Mouse (Mus musculus) layer of hippocampus, adult 9-11 months (tissue): ENCODE data around the gene Tmprss11b.

Experiments used
- DNase-seq: peaks from one replicate; pipeline ENCODE4 v3.0.0; 2022

The Tmprss11b gene

DNA sequence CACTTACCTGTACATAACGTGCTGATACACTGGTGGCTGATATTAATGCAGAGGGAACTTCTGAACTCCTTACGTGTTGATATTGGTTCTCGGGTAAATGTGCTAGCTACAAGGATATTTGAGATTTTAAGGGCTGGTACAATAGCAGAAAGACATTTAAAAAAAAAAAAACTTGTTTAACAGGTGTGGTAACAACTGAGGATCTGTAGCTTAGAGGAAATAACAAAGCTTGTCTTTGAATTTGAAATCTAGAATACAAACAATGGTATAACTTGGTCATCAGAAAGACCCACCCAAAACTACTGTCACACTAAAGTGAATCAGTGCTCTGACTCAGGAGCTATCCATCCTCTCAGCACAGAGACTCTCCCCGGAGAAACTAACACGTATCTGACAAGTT lies at the start of gene Tmprss11b:
Gene Tmprss11b, minus strand, starts transcription at position 101 of the 400 bp plus-strand sequence.
- DNase-seq: no peak

DNA sequence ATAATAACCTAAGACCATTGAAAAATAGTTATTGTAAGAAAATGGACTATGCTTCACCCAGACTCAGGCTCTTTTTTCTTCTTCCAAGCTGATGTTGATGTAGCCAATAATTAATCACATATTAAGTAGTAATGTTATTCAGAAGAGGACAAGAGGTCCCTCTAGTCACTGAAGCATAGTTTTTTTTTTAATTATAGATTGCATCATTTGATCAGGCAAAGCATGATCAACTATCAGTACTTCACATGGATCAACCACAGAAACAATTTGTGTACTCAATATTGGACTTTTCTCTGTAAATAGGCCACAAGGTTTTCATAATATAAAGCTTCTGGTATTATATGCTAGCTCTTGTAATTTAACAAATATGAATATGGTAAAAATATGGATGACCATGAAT lies 48.9 kb upstream of the Tmprss11b start:
- no peak for DNase-seq

DNA sequence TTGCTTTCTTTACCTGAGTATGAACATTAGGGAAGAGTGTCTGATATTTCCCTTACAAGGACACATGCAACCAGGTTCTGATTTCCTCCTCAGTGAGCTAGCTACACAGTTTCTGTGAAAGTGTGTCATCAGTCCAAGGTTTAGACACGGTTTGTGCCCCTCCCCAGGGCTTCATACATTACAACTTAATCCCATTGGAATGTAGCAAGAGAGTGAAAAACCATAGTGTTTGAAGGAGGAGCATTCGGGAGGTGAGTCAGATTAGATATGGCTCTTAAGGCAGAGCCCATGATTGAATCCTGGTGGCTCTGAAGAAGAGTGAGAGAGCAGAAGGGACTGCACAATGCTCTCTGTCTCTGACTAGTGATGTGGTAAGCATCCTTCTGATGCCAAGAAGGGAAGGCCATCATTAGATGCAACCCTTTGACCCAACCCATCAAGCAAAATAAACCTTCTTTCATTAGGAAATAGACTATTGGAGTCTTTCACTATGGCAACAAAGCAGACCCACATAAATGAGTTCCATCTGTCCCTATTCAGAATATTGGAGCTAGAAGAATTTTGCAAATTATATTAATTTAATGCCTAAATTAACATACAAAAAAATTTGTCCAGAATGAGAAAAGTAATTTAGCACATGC lies 46.8 kb upstream of the Tmprss11b start:
- peak; percentile 27 for DNase-seq

GRCm38 (mm10) chr5:86714967-86715366 lies 38.8 kb upstream of the Tmprss11b start:
- no peak for DNase-seq

DNA sequence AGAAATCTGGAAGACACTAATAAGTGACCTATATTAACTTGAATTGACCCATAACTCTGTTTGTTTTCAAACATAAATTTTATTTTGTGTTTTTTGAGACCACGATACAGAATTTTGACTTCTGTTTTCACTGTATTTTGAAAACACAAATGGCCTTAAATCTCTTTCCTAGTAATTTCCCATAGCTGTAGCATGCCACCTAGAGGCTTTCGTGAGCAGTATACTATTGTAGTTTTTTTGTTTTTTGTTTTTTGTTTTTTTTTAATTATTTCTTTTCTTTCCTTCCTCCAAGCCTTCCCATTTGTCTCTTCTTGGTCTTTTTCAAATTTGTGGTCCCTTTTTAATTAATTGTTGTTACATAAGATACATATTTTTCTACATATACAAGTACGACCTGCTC lies 28.8 kb upstream of the Tmprss11b start:
- no peak for DNase-seq

GRCm38 (mm10) chr5:86684667-86685066 lies 8.5 kb upstream of the Tmprss11b start:
- DNase-seq: peak; percentile 41

DNA sequence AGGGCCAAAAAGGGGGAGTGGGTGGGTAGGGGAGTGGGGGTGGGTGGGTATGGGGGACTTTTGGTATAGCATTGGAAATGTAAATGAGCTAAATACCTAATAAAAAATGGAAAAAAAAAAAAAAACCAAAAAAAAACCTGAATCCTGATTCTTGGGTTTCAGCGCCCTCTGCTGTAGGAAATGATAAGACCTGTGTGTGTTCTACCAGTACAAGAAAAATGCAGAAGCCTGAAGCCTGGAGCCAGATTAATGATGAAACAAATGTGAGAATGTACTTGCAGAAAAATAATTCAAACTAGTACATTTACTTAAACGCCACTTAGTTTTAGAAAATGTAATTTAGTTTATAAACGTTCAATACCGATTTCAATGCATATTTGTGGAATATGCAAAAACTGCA lies 27.0 kb downstream of the Tmprss11b start:
- peak; percentile 23 for DNase-seq

DNA sequence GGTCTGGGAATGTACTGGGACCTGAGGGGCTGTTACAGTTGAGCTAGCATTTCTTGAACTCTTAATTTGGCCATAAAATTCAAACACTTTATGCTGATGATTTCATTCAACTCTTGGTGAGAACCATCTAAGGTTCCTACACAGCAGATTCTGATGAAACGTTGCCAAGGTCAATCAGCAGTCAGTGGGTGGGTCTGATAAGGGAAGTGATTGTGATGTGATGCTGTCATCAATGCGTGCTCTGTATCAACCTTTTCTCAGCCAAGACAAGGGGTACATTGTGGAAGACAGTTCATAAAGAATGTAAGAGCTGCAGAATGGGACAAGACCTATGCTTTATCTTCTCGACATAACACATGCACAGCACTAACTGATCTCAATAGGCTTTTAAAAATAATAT lies 35.4 kb downstream of the Tmprss11b start:
- no peak for DNase-seq

DNA sequence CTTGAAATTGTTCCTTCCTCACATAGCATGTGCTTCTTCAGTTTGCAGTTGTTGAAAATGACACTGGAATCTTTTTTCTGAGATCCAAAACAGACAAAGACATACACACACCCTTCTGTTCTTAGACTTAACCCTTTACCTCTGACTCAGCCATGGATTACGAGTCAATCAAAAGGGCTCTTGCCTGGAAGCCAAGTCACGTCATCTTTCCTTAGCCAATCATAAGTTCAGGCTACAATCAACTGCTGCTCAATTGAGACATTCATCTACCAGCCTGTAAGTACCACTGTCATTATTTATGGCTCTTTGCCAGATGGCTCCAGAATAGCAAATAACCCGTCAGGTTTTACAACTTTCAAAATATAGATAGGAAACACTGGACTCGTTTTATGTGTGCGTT lies 43.8 kb downstream of the Tmprss11b start, which contains the start of gene Tmprss11f:
Gene Tmprss11f, minus strand, starts transcription at position 101 of the 400 bp plus-strand sequence.
- DNase-seq: no peak

- no peak for DNase-seq
Measured at GRCm38 (mm10) chr5:86630700-86631099, 45.5 kb downstream of the Tmprss11b start.

DNA sequence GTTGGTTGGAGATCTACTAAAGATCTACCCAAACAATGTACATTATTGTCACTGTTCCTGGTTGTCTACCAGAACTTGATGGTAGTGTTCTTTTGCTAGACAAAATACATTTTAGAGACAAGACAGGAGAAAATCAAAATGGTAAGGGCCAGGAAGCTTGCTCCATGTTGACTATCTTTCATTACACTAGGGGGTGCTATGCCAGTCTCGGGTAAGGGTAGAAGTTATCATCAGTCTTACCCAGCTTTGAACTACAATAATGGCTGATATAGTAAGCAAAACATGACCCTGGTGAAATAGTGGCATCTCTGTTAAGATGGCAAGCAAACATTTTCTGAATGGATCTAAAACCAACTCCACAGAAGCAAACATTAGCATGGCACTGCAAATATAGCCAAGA lies 54.4 kb downstream of the Tmprss11b start:
- no peak for DNase-seq
